Mouse (Mus musculus) forebrain, embryonic 11.5 days (tissue): ENCODE measurements around the gene Gbp6. TPM values are rescaled to one million over a fixed set of nuclear protein-coding genes. Genes with fewer than 3 reads are reported as not detected.
"Not testable (repeated sequence)": the region's sequence is repeated elsewhere in the genome, so short reads cannot be mapped to it uniquely, and the experiment has no call there.

Experiments
- ATAC-seq: fragments of 200-750 bp; cut with Nextera tagmentation; replicated peaks from 2 replicates; pipeline ENCODE4 v1.8.0; 2017; ENCODE audit warnings: moderate TSS enrichment; ENCODE audit not compliant: low FRiP score
- DNase-seq: peaks from one replicate; pipeline ENCODE4 v3.0.0-alpha.2; 2017; ENCODE audit warnings: low spot score
- H3K27ac ChIP-seq: fragments of 300-500 bp; sonication (generic); 2 replicates; pipeline ENCODE4 v1.5.1; 2014; ENCODE audit warnings: low read depth, low read length
- H3K27me3 ChIP-seq: fragments of 300-500 bp; sonication (generic); 2 replicates; pipeline ENCODE4 v1.6.1; 2014; ENCODE audit warnings: mild to moderate bottlenecking, low read length, mixed read lengths; ENCODE audit not compliant: control insufficient read depth, insufficient read depth
- H3K36me3 ChIP-seq: fragments of 300-500 bp; sonication (generic); 2 replicates; pipeline ENCODE4 v1.6.1; 2014; ENCODE audit warnings: mild to moderate bottlenecking, low read length, moderate library complexity, mixed read lengths; ENCODE audit not compliant: control insufficient read depth, insufficient read depth
- H3K4me1 ChIP-seq: fragments of 300-500 bp; sonication (generic); replicated peaks from 2 replicates; pipeline ENCODE4 v1.6.1; 2014; ENCODE audit warnings: low read length, mixed read lengths; ENCODE audit not compliant: control insufficient read depth, insufficient read depth
- H3K4me2 ChIP-seq: fragments of 300-500 bp; sonication (generic); 2 replicates; pipeline ENCODE4 v1.6.1; 2014; ENCODE audit warnings: low read depth, mild to moderate bottlenecking, low read length, moderate library complexity, mixed read lengths; ENCODE audit not compliant: severe bottlenecking
- H3K4me3 ChIP-seq: fragments of 300-500 bp; sonication (generic); 2 replicates; pipeline ENCODE4 v1.5.1; 2014; ENCODE audit warnings: low read depth, low read length
- H3K9ac ChIP-seq: fragments of 300-500 bp; sonication (generic); 2 replicates; pipeline ENCODE4 v1.6.1; 2014; ENCODE audit warnings: low read length
- H3K9me3 ChIP-seq: fragments of 300-500 bp; sonication (generic); 2 replicates; pipeline ENCODE4 v1.6.1; 2016; ENCODE audit warnings: low read length, mixed read lengths; ENCODE audit not compliant: control insufficient read depth
- WGBS: fragments of 180-500 bp; shearing (Covaris S2); extraction: QIAGEN DNeasy Blood & Tissue Kit; methylation state at CpG from one replicate; pipeline ENCODE4 v1.1.7; 2014; 5-methylcytosine and 5-hydroxymethylcytosine counted together
- polyA plus RNA-seq: library from polyadenylated mRNA; unstranded; fragments of >200 nt; fragmentation: Nextera tagmentation; extraction: Ambion mirVana; gene quantifications from 2 replicates; pipeline ENCODE4 v1.2.1, GENCODE M21; 2014

Gene Gbp6
- polyA plus RNA-seq: 0.08 and 0.17 TPM in 2 replicates

- not testable (repeated sequence) for DNase-seq, H3K4me2 ChIP-seq
Measured at GRCm38 (mm10) chr5:105293226-105294165, at the start of gene Gbp6, which contains the start of gene Gm43302. Gene Gbp6, minus strand, starts transcription at chr5:105293698. Gene Gm43302, minus strand, starts transcription at chr5:105293695.

GRCm38 (mm10) chr5:105341281-105341680 lies 47.8 kb upstream of the Gbp6 start:
- no peak for DNase-seq
- no peaks in the 10 kb centered on the region for H3K27me3 ChIP-seq
- no peak overlapping the region for H3K9ac ChIP-seq
- H3K4me3 ChIP-seq: no peak overlapping the region
- H3K36me3 ChIP-seq: no peaks in the 10 kb centered on the region
- no peak overlapping the region for H3K27ac ChIP-seq
- ATAC-seq: no peak
- H3K4me1 ChIP-seq: no peaks in the 10 kb centered on the region
- WGBS: 76% methylated on average over 2 of the region's 2 CpGs
- no peak overlapping the region for H3K4me2 ChIP-seq
- no peaks in the 10 kb centered on the region for H3K9me3 ChIP-seq

More at GRCm38 (mm10) chr5:105293226-105294165, at the start of gene Gbp6, which contains the start of gene Gm43302:
- H3K27ac ChIP-seq, H3K9me3 ChIP-seq, H3K4me1 ChIP-seq, H3K9ac ChIP-seq, ATAC-seq, H3K4me3 ChIP-seq, H3K36me3 ChIP-seq, H3K27me3 ChIP-seq: not testable (repeated sequence)
- 62% methylated on average over 3 of the region's 3 CpGs for WGBS

GRCm38 (mm10) chr5:105322543-105322942 lies 29.0 kb upstream of the Gbp6 start:
- Histone ChIP-seq H3K27ac (no peak overlapping the region), H3K27me3 (no peaks in the 10 kb centered on the region), H3K4me1 (no peaks in the 10 kb centered on the region), H3K4me2 (no peak overlapping the region), H3K9ac (no peak overlapping the region), H3K4me3 (no peak overlapping the region), H3K36me3 (no peaks in the 10 kb centered on the region), H3K9me3 (no peaks in the 10 kb centered on the region)
- ATAC-seq (no peak), DNase-seq (no peak)
- 75% methylated on average over 2 of the region's 2 CpGs for WGBS

- Histone ChIP-seq H3K4me3 (no peak overlapping the region), H3K36me3 (no peaks in the 10 kb centered on the region), H3K4me1 (no peaks in the 10 kb centered on the region), H3K4me2 (no peak overlapping the region), H3K9me3 (no peaks in the 10 kb centered on the region), H3K9ac (no peak overlapping the region), H3K27me3 (no peaks in the 10 kb centered on the region), H3K27ac (no peak overlapping the region)
- ATAC-seq: no peak
- DNase-seq: no peak
- WGBS: 69% methylated on average over 2 of the region's 2 CpGs
Measured at GRCm38 (mm10) chr5:105310941-105311340, 17.4 kb upstream of the Gbp6 start.

GRCm38 (mm10) chr5:105309148-105309547 lies 15.7 kb upstream of the Gbp6 start:
- H3K36me3 ChIP-seq, H3K9me3 ChIP-seq, H3K4me1 ChIP-seq, H3K27ac ChIP-seq, H3K9ac ChIP-seq, H3K4me2 ChIP-seq, H3K4me3 ChIP-seq, ATAC-seq, DNase-seq, H3K27me3 ChIP-seq: not testable (repeated sequence)
- WGBS: 66% methylated on average over 1 of the region's 1 CpGs

- not testable (repeated sequence) for H3K4me2 ChIP-seq, H3K27me3 ChIP-seq, H3K27ac ChIP-seq, H3K4me1 ChIP-seq, H3K9ac ChIP-seq, H3K4me3 ChIP-seq, ATAC-seq, H3K9me3 ChIP-seq, DNase-seq, H3K36me3 ChIP-seq
Measured at GRCm38 (mm10) chr5:105306946-105307345, 13.4 kb upstream of the Gbp6 start.

- H3K27me3 ChIP-seq: no peaks in the 10 kb centered on the region
- no peak overlapping the region for H3K4me3 ChIP-seq
- DNase-seq (no peak), ATAC-seq (no peak)
- H3K4me1 ChIP-seq: no peaks in the 10 kb centered on the region
- no peak overlapping the region for H3K27ac ChIP-seq
- no peaks in the 10 kb centered on the region for H3K36me3 ChIP-seq
- no peak overlapping the region for H3K9ac ChIP-seq
- no peak overlapping the region for H3K4me2 ChIP-seq
- no peaks in the 10 kb centered on the region for H3K9me3 ChIP-seq
- 93% methylated on average over 1 of the region's 1 CpGs for WGBS
Measured at GRCm38 (mm10) chr5:105306159-105306581, 12.7 kb upstream of the Gbp6 start.

GRCm38 (mm10) chr5:105305671-105306070 lies 12.2 kb upstream of the Gbp6 start:
- WGBS: 86% methylated on average over 4 of the region's 4 CpGs
- not testable (repeated sequence) for H3K4me1 ChIP-seq, ATAC-seq, H3K9me3 ChIP-seq, H3K4me2 ChIP-seq, DNase-seq, H3K27me3 ChIP-seq, H3K27ac ChIP-seq, H3K36me3 ChIP-seq, H3K9ac ChIP-seq, H3K4me3 ChIP-seq
